Mouse (Mus musculus): ENCODE results near the gene Wdr92. TPM values are rescaled to one million over a fixed set of nuclear protein-coding genes. Genes with fewer than 3 reads are reported as not detected.
A peak's percentile ranks its signal among the peaks of the same experiment; 100 is the strongest.

The Wdr92 gene
- total RNA-seq (2021) = 10 to 100 TPM; 13.7 to 14.6 TPM
- long read RNA-seq, experiment 1, transcript Wdr92-201 (8 exons, 2,002 nt) = major isoform, 24 of 29 reads
- long read RNA-seq, experiment 1, partial matches to known transcripts = 3 of 29 reads
- long read RNA-seq, experiment 1, other reads (novel, unspliced or antisense) = 2 of 29 reads
- long read RNA-seq, experiment 2, transcript Wdr92-201 (8 exons, 2,002 nt) = major isoform, 13 of 24 reads
- long read RNA-seq, experiment 2, partial matches to known transcripts = 10 of 24 reads
- long read RNA-seq, experiment 2, other reads (novel, unspliced or antisense) = 1 of 24 reads

DNA sequence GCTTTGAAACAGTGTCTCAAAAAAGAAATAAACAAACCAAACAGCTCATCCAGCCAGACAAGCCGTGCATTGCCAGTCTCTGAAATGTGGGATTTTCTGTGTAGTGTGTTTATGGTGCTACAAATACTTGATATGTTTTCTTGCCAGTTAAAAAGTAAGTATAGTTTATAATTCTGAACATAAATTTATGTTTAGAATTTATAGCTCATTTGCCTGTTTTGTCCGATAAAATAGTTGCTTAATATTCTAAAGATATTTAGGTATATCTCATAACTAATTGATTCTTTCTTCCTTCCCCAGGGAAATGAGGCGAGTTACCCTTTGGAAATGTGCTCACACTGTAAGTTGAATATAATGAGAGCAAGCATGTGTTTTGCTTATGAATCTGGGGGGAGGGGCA lies at the start of gene Wdr92:
Wdr92 (plus strand) TSS at position 301 of the 400 bp plus-strand sequence.
- DNase-seq = no peak

DNA sequence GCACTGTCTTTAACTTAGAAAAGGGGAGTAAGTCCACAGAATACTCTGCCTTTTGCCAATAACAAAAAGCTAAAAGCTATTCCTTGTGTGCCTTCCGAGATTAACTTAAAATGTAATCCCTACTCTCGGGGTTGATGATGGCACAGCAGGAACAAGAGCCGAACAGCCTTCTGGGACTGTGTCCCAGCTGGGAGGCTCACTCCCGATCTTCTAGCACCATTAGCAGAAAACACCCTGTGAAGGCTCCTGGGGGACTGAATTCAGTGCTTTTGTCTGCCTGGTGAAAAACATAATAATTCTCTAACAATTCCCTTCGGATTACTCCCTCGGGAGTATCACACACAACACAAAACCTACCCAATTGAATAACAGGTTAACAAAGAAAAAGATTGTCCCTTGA lies 46.3 kb upstream of the Wdr92 start:
- DNase-seq = no peak

DNA sequence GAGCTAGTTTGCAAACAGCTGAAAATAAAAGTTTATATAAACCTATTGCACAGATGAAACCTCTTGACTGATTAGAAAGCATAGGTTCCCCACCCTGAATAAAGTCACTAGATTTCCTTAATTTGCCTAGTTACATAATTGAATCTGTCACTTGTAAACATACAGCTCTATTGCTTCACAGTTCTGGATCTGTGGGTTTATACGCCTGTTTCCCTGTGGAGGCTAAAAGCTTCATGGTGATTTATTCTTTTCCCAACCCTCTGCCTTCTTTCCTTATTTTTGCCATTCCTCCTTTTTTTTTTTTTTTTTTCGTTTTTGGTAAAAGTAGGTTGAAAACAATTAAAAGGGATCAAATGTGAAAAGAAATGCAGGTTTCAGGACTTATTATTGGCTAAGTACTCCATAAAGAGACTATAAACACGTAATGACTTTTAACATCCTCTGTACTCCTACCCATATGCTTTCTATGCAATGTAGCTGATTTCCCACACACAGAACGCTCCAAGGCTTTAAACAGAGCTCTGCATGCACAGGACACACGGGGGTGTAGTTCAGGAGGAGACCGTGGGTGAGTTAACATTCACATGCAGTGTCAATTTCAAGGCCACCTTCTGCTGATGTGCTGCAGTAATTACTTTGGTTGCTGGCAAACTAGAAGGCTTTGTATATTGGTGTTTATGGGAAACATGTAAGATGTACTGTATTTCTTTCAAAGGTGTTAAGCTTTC lies 43.4 kb upstream of the Wdr92 start:
- no peak for DNase-seq

DNA sequence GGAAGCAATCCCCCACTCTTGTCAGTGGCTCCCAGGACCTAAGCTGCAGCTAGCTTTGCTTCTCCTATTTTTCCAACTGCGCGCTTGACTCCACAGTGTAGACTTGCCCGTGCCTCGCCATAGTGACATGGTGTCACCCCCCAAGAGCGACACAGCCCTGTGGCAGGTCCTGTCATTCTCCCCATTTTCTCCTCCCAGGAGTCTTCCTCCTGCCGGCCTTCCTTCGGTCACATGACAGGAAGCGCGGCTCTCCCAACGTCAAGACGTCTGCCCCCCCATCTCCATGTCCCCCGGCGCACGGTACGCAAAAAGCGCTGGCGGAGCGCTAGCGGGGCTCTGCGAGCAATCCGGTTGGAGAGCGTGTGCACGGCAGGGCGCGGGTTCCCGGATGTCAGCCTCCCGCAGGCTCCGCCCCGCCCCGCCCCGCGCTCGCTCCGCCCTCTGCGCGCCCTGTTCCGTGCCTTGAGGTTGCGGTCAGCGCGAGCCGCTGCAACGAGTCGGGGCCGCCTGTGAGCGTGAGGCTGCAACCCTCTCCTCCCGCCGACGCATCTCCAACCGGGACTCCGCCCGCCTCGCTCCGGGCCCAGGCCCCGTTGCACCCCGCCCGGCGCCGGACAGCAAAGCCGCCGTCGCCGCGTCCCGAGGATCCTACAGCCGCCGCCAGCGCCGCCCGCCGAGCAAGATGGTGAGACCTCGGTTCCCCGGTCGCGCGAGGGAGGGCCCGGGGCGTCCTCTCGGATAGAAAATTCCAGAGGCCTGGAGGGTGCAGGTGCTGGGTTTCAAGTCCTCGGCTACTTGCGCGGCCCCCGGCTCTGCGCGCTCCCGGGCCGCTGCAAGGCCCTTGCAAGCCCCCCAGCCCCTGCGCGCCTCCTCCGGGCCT lies 22.8 kb upstream of the Wdr92 start, which contains the start of gene Ppp3r1:
Ppp3r1 (plus strand) TSS at position 406 of the 880 bp plus-strand sequence.
- DNase-seq = peak; percentile 99

DNA sequence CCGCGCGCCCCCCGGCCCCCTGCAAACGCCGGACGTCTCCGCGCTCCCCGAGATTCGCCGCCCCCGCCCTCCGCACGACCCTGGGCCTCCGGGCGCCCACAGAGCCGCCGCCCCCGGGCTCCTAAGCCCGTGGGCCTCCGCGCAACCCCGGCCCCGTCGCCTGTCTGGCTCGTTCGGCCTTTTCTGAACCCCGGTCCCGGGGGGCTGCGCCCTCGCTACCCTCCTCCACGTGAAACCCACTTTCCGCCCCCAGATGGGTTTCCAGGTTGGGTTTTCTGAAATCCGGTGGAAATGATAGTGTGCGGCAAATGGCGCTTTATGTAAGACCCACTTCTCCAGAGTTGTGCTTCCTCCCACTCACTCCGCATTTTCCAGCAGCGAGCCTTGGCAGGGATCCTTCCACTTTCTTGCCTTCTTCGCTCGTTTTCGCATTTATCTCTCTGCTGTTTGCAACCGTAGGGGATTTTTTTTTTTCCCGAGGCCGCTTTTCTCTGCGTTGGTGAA lies 22.1 kb upstream of the Wdr92 start:
- DNase-seq = peak; percentile 55

DNA sequence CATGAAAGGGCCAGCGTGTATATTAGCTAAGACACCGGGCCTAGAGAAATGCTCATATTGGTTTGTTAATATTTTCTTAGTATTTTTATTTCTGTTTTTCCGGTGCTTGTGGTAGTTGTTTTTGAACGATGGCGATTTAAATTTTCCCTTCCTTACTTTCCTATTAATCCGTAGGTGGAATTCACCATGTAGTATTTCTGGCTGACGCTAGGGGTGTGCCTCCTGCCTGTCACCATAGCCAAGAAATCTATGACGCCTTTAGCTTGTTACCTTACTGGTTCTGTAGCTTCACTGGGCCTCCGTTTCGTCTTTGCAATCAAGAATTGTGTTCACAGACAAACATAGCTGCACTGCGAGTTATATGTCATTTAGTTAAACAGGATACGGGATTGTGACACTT lies 21.7 kb upstream of the Wdr92 start:
- peak; percentile 59 for DNase-seq

DNA sequence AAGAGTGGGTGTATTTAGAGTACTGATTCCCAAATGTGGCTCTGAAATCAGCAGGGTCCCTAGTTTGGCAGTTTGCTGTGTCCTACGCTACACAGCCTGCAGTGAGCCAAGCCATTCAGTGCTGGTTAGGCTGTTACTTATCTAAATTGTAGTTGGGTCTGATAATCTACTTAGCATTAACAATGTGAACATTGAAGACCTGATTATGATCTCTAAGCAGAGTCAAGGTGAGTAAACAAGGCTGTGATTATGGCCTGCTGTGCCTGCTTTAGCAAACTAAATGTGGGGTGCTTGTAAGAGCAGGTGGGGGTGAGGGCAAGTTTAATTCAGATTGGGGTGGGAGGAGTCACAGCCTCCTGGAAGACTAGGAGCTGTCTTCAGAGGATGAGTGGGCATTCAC lies 18.0 kb upstream of the Wdr92 start:
- no peak for DNase-seq

DNA sequence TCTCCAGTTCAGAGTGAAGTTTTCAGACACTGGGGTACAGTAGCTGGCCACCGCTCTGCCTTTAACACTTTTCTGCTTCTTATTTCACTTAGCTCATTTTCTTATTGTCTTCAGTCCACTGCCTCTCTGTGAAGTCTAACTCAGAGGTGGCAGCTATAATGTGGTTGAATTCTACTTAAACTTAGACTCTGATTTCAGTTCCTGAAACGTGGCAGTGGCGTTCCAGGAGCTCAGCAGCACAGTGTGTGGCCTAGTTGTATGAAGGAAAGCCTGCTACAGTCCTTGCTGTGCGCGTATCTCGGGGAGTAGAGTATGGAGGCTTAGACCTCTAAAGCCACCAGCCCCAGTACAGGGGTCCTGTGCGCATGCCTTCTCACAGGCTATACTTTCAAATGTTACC lies 15.3 kb upstream of the Wdr92 start:
- no peak for DNase-seq

DNA sequence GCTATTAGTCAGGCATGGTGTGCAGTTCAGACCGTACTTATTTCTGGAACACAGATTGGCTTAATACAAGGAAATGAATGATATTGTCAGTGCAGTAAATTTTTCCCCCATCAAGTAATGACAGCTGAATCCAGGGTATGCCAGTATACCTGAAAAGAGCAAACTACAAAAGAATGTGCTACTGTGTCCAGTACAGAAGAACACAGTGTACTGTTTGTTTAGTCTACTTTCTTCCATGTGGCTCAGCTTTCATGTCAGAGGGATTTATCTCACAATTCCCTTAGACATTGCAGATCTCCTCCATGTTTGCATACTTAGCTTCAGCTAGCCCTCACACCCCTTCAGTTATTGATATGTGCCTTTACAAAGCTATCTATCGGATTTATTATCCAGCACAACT lies 12.6 kb upstream of the Wdr92 start:
- no peak for DNase-seq

DNA sequence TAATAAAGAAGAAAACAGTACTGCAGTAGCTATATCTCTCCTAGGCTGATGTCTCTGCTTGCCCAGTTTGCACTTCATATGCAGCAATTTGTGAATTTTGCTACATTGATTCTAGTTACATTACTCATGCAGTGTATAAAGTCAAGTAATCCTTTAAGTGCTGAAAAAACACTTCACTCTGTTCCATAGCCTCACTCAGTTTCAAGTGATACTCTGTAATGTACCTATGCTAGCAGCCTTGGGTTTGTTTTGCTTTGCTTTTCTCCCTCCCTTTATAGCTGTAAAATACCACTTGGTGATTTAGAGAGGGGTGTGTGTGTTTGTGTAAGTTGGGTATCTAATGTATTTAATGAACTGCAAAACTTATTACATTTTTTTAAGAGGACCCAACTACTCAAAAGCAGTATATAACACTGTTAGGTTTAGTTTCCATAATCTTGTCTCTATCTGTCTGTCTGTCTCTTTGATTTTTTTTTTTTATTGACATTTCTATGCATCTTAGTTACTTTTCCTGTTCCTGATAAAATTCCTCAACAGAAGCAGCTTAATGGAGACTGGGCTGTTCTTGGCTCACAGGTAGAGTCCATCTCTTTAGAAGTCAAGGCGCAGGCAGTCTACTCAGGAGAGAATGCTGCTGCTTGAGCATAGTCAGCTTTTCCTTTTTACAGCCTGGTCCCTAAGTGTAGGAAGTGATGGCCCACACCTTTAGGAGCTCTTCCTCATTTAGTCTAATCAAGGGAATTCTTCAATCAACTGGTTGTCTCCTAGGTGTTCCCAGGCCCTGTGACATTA lies 10.8 kb upstream of the Wdr92 start:
- DNase-seq = no peak

DNA sequence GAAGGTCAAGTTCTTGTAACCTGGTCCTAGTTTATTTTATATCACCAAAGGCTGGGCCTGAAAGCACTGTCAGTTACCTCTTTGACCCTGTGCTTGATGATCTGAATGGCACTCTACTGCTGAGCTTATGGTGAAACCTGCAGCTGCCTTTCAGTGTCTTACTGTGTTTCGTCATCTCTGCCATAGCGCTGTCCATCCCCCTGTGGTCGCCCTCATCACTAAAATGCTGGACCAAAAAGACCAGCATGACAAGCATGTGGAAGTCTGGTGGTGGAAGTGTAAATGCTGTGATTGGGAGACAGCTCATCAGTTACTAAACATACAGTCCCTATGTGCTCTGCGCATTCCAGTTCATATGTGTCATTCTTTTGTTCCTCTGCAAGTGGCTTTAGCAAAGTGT lies 9.6 kb upstream of the Wdr92 start:
- DNase-seq = no peak

DNA sequence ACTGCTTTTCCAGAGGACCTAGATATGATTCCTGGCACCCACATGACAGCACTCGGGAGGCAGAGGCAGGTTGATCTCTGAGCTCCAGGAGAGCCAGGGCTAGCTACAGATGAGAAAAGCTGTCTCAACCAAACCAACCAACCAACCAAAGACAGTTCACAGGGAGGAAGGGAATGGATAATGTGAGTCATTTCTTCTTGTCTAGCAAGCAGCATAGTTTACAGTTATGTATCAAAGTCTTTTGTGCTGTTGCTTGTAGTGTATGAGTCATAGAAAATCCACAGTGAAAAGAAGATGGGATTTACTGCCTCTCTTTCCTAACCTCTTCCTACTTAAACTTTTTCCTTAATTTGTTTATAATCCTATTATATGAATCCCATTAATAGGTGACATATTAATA lies 5.3 kb upstream of the Wdr92 start:
- DNase-seq = no peak

DNA sequence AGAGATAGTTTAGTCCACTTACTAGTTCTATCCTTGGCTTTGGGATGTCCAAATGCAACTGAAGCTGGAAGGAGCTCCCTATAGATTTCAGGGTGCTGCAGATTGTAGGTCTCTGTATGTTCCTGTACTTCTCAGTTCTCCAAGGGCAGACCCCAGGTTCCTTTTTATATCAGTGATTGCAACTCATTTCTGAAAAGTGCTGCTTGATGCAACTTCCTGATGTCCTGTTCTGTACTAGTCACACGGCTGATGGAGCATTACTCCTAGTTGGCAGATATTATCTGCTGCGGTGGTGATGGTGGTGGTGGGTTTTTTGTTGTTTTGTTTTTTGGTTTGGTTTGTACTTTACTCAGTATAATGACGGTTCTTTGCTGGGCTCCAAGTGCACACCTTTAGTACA lies 1.2 kb upstream of the Wdr92 start:
- DNase-seq = no peak

DNA sequence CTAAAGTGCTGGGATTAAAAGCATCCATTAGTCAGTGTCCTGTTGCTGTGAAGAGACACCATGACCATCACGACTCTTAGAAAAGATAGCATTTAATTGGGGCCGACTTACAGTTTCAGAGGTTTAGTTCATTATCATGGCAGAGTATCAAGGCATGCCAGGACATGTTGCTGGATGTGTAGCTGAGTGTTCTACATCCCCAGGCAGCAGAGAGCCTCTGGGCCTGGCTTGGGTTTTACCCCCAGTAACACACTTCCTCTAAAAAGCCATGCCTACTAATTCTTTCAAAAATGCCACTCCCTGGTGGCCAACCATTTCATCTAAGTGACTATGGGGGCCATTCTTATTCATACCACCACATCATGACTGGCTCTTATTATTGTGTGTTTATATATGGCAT lies 1.3 kb downstream of the Wdr92 start:
- DNase-seq = no peak

DNA sequence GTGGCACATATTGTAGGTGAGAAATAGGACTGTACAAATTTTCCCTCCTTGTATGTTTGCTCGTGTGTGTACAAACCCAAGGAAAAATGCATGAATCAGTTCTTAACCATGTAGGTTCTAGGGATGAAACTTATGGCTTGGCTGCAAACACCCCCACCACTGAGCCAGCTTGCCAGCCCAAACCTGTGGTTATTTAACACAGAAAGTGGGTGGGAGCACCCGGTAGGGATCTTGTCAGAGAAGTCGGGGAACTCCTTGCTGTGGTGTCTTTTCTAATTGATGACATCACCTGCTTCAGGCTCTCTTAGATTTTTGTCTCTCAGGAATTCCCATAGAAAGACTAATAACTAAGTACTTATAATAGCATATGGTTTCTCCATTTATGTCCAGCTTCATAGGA lies 5.7 kb downstream of the Wdr92 start:
- DNase-seq = no peak

DNA sequence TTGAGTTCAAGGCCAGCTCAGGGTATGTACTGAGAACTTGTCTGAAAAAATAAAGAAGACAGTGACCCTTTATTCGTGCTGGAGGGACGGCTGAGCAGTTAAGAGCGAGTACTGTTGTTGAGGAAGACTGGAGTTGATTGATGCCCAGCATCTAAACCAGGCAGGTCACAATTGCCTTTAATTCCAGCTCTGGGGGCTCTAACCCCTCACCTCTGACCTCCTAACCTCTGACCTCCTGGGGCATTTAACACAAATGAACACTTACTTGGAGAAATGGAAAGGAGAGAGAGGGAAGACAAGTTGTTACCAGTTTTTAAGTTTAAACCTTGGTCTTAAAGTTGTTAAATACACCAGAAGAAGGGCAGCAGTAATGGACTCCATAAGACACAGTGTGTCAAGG lies 6.9 kb downstream of the Wdr92 start:
- DNase-seq = no peak

DNA sequence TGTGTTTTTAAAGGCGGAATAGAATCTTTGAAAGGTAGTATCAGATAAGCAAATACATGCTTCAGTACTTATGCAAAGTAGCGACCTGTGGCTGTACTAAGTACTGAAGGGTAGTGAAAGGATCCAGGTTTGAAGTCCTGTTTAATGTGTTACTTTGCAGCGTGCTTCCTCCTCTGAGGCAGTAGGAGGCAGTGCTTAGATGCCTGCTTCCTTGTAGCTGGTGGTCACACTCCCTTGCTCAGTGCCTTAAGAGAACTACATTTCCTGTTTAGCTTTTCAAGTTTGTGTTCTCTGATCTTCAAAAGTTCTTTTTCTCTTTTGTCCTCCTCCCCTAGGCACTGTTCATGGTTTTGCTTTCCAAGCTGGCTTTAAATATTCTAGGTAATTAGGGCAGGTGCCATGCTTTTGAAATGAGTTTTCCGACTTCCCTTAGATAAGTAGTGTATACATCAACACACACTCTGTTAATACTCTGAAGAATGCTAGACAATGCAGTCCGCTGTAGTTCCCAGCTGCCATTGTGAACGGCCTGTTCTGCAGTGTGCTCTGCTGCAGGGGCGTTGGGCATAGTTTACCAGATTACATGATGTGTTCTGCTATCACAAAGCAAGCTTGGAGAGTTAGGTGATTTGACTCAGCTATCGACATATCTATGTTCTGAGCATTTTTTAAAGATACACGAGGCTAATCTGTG lies 10.4 kb downstream of the Wdr92 start:
- no peak for DNase-seq

DNA sequence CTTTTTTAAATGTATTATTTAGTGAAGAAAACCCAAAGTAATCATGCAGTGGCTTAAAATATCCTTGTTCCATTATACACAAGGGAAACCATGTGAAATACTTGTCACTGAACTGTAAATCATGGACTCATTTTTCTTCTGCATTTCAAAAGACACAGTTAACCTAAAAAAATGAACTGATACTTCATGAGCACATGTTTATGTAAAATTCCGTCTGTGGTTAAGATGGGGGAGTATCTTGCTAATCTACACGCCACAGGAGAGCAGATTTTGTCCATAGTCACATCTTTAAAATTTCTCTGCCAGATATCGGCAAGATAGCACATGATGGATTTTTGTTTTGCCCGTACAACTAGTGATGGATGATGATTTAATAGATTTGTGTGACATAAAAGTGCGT lies 17.3 kb downstream of the Wdr92 start:
- DNase-seq = no peak

DNA sequence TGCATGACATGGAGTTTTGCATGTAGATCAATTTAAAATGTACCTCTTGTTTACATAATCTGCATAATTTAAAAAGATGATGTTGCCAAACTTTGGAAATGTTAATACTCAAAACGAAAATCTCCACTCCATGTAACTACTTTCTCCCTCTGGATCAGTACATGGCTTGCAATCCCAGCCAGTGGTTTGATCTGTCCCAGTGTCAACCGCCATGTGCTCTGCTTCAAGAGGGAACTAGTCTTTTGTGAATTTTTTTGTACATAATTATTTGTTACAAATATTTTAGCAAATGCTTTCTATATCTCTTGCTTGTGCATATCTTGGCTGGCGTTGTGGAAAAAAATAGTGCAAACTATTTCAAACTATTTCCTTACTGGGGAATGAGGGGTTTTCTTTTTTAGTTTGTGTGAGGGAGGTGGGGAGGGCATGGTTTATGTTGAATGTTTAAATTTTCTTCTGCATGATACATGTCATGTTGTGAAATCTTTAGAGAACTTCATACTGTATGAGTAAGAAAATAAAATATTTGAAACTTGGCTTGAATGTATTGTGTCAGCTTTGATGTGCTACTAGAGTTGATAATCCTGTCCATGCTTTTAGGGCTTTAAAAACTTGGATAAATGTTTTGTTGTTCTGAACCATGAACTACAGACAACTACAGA lies 18.1 kb downstream of the Wdr92 start:
- no peak for DNase-seq

DNA sequence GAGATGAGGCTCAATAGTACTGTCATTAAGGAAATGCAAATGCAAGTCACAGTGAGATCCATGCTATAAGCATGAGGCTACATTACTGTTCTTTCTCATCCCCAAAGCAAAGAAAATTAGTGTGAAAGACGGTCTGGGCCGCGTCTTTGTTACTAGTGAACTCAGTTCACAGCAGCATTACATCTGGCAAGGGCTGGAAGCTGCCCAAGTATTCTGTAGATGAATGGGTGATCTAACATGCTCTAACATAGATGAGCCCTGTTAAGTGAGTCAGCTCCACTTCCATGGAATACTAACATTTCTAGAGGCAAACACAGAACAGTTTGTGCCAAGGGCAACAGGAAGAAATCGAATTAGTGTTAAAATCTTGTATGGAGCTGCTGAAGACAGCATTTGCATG lies 19.0 kb downstream of the Wdr92 start:
- DNase-seq = no peak

DNA sequence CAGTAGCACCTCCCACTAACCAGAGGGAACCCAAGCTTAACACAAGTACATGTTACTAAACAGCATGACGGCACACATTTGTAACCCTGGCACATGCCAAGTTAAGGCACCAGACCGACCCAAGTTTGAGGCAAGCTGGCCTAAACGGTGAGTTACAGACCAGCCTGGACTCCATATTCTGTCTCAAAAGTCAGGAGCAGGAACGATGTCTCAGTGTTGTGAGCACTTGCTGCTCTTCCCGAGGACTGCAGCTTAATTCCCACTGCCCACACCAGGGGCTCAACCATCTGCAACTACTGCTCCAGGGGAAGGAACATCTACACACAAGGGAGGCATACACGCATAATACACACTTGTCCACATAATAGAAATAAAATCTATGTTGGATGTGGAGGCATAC lies 20.6 kb downstream of the Wdr92 start:
- no peak for DNase-seq
